Mouse (Mus musculus) CD4-positive naive resting alpha-beta T cell, adult 57 days (primary cell): ENCODE data around the gene Cryl1. TPM values are rescaled to one million over a fixed set of nuclear protein-coding genes. Genes with fewer than 3 reads are reported as not detected.

Source experiments
- total RNA-seq: library from RNA; stranded (reverse); gene quantifications from one replicate; pipeline ENCODE4 v1.2.4, GENCODE M21; 2023

Cryl1 gene
- total RNA-seq, result 11.3 TPM

DNA sequence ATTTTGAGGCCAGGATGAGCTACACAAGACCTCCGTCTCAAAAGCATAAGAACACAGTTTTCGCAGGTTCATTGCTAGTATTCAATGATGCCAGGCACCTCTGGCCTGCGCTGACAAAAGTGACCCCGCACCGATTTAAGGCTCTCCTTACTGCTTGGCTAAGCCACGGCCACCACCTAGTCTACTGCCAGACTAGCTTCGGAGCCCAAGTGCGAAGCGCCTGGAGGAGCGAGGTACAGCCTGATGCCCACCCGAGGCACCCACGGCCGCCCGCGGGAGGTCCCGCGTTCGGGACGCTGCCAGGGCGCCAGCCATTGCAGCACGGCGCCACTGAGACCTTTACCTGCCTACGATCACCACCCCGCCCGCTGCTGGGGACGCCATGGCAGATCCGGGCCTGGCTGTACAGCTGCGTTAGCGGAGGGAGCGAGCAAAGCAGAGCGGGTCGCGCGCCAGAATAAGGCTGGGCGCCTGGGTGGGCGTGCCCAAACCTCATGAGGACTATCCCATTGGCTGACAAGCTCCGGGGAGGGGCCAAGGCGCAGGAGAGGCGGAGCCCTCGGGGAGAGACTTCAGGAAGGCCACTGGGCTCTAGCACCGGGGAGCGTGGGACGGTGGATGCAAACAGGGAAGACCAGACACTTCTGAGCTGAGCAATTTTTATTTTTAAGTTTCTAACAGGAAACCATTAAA is at the start of gene Cryl1:
Cryl1 (minus strand) TSS at position 465 of the 693 bp plus-strand sequence.

DNA sequence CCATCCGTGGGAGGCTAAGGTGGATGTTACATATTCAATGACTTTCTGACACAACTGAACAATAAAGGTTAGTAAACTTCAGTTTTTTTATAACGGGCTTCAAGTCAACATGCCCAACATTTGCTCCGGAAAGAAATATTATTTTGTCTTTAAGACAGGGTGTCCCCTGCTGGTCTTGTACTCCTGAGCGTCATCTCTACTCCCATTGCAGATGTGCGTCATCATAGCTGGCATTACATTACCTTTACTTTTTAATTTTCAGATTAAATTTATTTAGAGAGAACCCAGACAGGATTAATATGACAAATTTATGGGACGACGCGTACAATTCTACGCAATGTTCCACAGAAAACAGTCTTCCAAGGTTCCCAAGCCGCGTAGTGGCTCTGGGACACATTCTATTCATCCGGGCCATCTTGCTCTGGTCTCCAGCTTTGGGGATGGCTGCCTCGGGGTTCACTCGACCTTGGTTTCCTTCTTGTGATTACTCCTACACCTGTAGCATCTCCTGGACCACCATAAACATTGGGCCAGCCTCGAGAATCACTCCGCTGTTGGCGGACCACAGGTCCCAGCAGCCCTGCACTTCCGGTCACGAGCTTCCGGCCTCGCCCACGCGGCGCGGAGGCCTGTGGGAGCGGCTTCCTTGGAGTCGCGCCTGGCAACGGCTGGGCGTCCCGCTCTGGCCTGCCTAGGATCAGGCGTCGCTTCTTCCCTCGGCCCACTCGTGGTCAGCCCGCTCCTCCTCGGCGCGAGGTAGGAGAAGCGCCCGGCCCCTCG is 25.3 kb upstream of the Cryl1 start, which contains the start of gene Ift88:
Ift88 (plus strand) TSS at position 631 of the 780 bp plus-strand sequence.

Other genes with a start within 250 kb of the Cryl1 start
- gene Ift88, start 25.5 kb upstream of the Cryl1 start, total RNA-seq, result 5.6 TPM
- gene Il17d, start 126.2 kb upstream of the Cryl1 start, total RNA-seq, result not detected
- gene Eef1akmt1, start 173.1 kb upstream of the Cryl1 start, total RNA-seq, result 14.3 TPM